Mouse (Mus musculus) MEL (cell line): ENCODE data around the gene Bach2. TPM values are rescaled to one million over a fixed set of nuclear protein-coding genes. Genes with fewer than 3 reads are reported as not detected.

Experiments used
- DNase-seq: peaks from one replicate; pipeline ENCODE4 v3.0.0; 2011; ENCODE audit warnings: low read depth, low spot score
- H3K27ac ChIP-seq: 2 replicates; pipeline ENCODE4 v1.5.1; 2012; ENCODE audit warnings: low read depth, mild to moderate bottlenecking, control low read depth, low read length, moderate library complexity; ENCODE audit not compliant: control insufficient read depth
- H3K27me3 ChIP-seq, 2 experiments: fragments of 150-350 bp in 1 of 2; sonication (generic) in 1 of 2; 2 replicates each; pipeline ENCODE4 v1.6.1; 2012; ENCODE audit warnings: low read length in 2 of 2, mild to moderate bottlenecking in 2 of 2, improper control_type of control experiment in 1 of 2, moderate library complexity in 1 of 2; ENCODE audit not compliant: insufficient read depth in 2 of 2, control insufficient read depth in 1 of 2
- H3K36me3 ChIP-seq, 2 experiments: 2 replicates each; pipeline ENCODE4 v1.6.1; 2012 to 2014; ENCODE audit warnings: low read length in 2 of 2, improper control_type of control experiment in 1 of 2, inconsistent platforms in 1 of 2, mild to moderate bottlenecking in 1 of 2; ENCODE audit not compliant: insufficient read depth in 2 of 2, control insufficient read depth in 1 of 2
- H3K4me1 ChIP-seq, 2 experiments: fragments of 150-350 bp in 1 of 2; sonication (generic) in 1 of 2; 2 replicates each; pipeline ENCODE4 v1.6.1; 2012; ENCODE audit warnings: low read length in 2 of 2, improper control_type of control experiment in 1 of 2, mild to moderate bottlenecking in 1 of 2; ENCODE audit not compliant: insufficient read depth in 2 of 2, control insufficient read depth in 1 of 2
- H3K4me3 ChIP-seq, 2 experiments: fragments of 150-350 bp in 1 of 2; sonication (generic) in 1 of 2; 2 replicates each; pipeline ENCODE4 v1.5.1; 2012; ENCODE audit warnings: low read depth in 2 of 2, low read length in 2 of 2, mild to moderate bottlenecking in 2 of 2, moderate library complexity in 2 of 2, control low read depth in 1 of 2, improper control_type of control experiment in 1 of 2; ENCODE audit not compliant: control insufficient read depth in 1 of 2, insufficient read depth in 1 of 2
- H3K79me2 ChIP-seq: 2 replicates; pipeline ENCODE4 v1.6.1; 2012; ENCODE audit warnings: mild to moderate bottlenecking, low read length, moderate library complexity; ENCODE audit not compliant: control insufficient read depth, poor library complexity, insufficient read depth
- H3K9ac ChIP-seq: 2 replicates; pipeline ENCODE4 v1.6.1; 2012; ENCODE audit warnings: low read depth, mild to moderate bottlenecking, control low read depth, low read length, moderate library complexity; ENCODE audit not compliant: control insufficient read depth, poor library complexity, severe bottlenecking
- H3K9me3 ChIP-seq: fragments of 150-350 bp; sonication (generic); replicated peaks from 2 replicates; pipeline ENCODE4 v1.6.1; 2012; ENCODE audit warnings: mild to moderate bottlenecking, low read length, improper control_type of control experiment, moderate library complexity; ENCODE audit not compliant: insufficient read depth
- BHLHE40 ChIP-seq: IDR thresholded peaks from 2 replicates; pipeline ENCODE4 v1.6.1; 2012; ENCODE audit warnings: low read depth, mild to moderate bottlenecking, inconsistent platforms, low read length, improper control_type of control experiment, borderline replicate concordance
- CTCF ChIP-seq, 3 experiments: IDR thresholded peaks in 2 of 3; conservative IDR thresholded peaks in 1 of 3; 2 replicates each; pipeline ENCODE4 v1.5.1; 2011 to 2012; ENCODE audit warnings: low read length in 3 of 3, low read depth in 2 of 3, mild to moderate bottlenecking in 2 of 3, improper control_type of control experiment in 1 of 3, inconsistent platforms in 1 of 3, mixed read lengths in 1 of 3, moderate library complexity in 1 of 3; ENCODE audit not compliant: control insufficient read depth in 1 of 3, insufficient read depth in 1 of 3, poor library complexity in 1 of 3, severe bottlenecking in 1 of 3
- E2F4 ChIP-seq: IDR thresholded peaks from 2 replicates; pipeline ENCODE4 v1.6.1; 2011; ENCODE audit warnings: low read depth, low read length, improper control_type of control experiment, borderline replicate concordance
- KAT2A ChIP-seq: conservative IDR thresholded peaks from 2 replicates; pipeline ENCODE4 v1.6.1; 2012; ENCODE audit warnings: low read depth, low read length, improper control_type of control experiment, inconsistent platforms
- MAFK ChIP-seq: IDR thresholded peaks from 2 replicates; pipeline ENCODE4 v1.6.1; 2011; ENCODE audit warnings: low read depth, mild to moderate bottlenecking, low read length, improper control_type of control experiment, borderline replicate concordance
- MAX ChIP-seq: IDR thresholded peaks from 2 replicates; pipeline ENCODE4 v1.6.1; 2011; ENCODE audit warnings: low read length, improper control_type of control experiment
- MAZ ChIP-seq: IDR thresholded peaks from 2 replicates; pipeline ENCODE4 v1.6.1; 2012; ENCODE audit warnings: low read depth, mild to moderate bottlenecking, inconsistent platforms, low read length, improper control_type of control experiment
- MYC ChIP-seq: IDR thresholded peaks from 2 replicates; pipeline ENCODE4 v1.6.1; 2011; ENCODE audit warnings: low read depth, mild to moderate bottlenecking, low read length, improper control_type of control experiment, moderate library complexity
- NELFE ChIP-seq: IDR thresholded peaks from 2 replicates; pipeline ENCODE4 v1.6.1; 2011; ENCODE audit warnings: low read depth, low read length, improper control_type of control experiment
- POLR2A ChIP-seq, 2 experiments: IDR thresholded peaks; 2 replicates each; pipeline ENCODE4 v1.6.1; 2011 to 2012; ENCODE audit warnings: low read length in 2 of 2, mild to moderate bottlenecking in 2 of 2, control low read depth in 1 of 2, improper control_type of control experiment in 1 of 2, low read depth in 1 of 2, moderate library complexity in 1 of 2; ENCODE audit not compliant: control insufficient read depth in 1 of 2, insufficient read depth in 1 of 2, poor library complexity in 1 of 2
- TBP ChIP-seq: IDR thresholded peaks from 2 replicates; pipeline ENCODE4 v1.8.0; 2011; ENCODE audit warnings: low read depth, low read length, improper control_type of control experiment
- UBTF ChIP-seq: IDR thresholded peaks from 2 replicates; pipeline ENCODE4 v1.6.1; 2012; ENCODE audit warnings: low read depth, mild to moderate bottlenecking, inconsistent platforms, low read length, improper control_type of control experiment, moderate library complexity, borderline replicate concordance; ENCODE audit not compliant: insufficient read depth
- ZC3H11A ChIP-seq: IDR thresholded peaks from 2 replicates; pipeline ENCODE4 v1.6.1; 2012; ENCODE audit warnings: low read depth, mild to moderate bottlenecking, inconsistent platforms, low read length, improper control_type of control experiment
- ZMIZ1 ChIP-seq: IDR thresholded peaks from 2 replicates; pipeline ENCODE4 v1.6.1; 2012; ENCODE audit warnings: low read depth, mild to moderate bottlenecking, inconsistent platforms, low read length, improper control_type of control experiment, moderate library complexity
- polyA plus RNA-seq, 2 experiments: library from polyadenylated mRNA; stranded (reverse) in 1 of 2; unstranded in 1 of 2; fragments of >175 nt in 1 of 2; fragments of >200 nt in 1 of 2; gene quantifications; 2 replicates each; pipeline versions ENCODE4 v1.2.1 to v1.2.4; 2012; ENCODE audit warnings: low replicate concordance in 2 of 2, low read depth in 1 of 2; ENCODE audit not compliant: insufficient read length in 2 of 2, insufficient read depth in 1 of 2, missing spikeins in 1 of 2
- total RNA-seq: library from RNA; depleted of rRNA; stranded (reverse); fragments of 300-350 nt; gene quantifications from 2 replicates; pipeline ENCODE4 v1.2.3, GENCODE M21; 2012

The Bach2 gene
- total and polyA plus RNA-seq, 3 experiments = 0.04 TPM; not detected in 2

DNA sequence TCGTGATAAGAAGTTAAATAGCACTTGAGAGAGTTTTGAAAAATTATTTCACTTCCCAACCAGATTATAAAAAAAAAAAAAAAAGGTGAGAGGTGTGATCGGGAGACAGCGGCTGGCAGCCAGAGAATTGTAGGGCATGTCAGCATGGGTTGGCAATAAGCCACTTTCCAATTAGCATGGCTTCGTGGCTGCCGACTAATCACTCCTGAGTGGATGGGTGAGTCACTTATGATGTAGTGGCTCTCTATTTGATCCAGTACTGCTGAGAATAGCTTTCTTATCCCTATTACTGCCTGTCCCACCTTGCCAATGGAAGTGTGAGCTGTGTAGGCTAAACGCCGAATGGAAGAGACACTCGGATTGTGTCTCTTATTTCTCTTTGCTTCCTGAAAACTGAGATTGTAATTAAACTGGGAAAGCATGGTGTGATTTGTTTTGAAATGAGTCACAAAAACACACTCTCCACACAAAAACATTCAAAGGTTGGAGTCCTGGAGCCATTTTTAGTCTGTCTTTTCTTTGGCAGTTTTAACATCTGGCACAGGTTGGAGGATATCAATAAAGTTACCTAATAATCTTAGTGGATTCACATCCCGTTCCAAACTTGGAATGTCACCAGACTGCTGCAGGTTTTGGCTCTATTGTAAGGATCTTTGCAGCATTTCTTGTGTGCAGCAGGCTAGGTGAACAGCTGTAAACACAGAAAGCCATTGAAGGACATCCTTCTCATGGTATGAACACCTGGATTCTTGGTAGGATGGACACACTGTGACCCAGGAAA lies 271.4 kb downstream of the Bach2 start (continued):
- no peak for TF ChIP-seq UBTF

DNA sequence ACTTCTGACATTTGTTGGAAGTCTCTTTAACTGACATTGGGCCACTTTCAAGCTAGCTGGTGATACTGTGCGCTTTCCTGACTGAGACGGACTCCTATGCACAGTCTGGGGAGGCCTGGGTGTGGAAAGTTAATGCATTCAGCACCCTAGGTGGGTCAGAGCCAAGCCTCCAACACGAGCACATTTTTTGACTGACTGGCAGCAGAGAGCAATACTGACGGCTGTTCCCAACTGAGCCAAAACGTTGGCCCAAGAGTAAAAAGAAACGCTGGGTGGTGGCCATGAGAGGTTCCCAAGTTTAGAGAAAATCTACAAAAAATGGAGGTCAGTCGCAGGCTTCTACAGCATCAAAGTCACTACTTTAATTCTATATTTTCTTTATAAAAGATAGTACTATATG lies 272.3 kb downstream of the Bach2 start:
- TF ChIP-seq KAT2A (no peak), MAX (no peak), CTCF (IDR thresholded peaks at IDR 0.05 in 2 of 3, conservative IDR thresholded peaks at IDR 0.05 in 1 of 3; ENCODE audit: control insufficient read depth in 1 of 3, insufficient read depth in 1 of 3, low read depth in 2 of 3, low read length in 3 of 3, poor library complexity in 1 of 3, severe bottlenecking in 1 of 3) (no peak), POLR2A (IDR thresholded peaks at IDR 0.05; ENCODE audit: control insufficient read depth in 1 of 2, insufficient read depth in 1 of 2, low read depth in 1 of 2, low read length in 2 of 2, poor library complexity in 1 of 2) (no peak), MYC (no peak), ZMIZ1 (no peak), E2F4 (no peak), TBP (no peak), MAZ (no peak), UBTF (no peak), MAFK (no peak), ZC3H11A (no peak)
- Histone ChIP-seq H3K36me3 (no peaks in the 10 kb centered on the region), H3K9ac (no peak overlapping the region), H3K4me3 (no peak overlapping the region), H3K9me3 (no peaks in the 10 kb centered on the region), H3K79me2 (no peaks in the 10 kb centered on the region), H3K27me3 (peaks cover 3 to 4% of the 10 kb centered on the region in 2 experiments; a peak in 3 of 4 replicates), H3K27ac (no peak overlapping the region), H3K4me1 (no peaks in the 10 kb centered on the region)
- DNase-seq = no peak

DNA sequence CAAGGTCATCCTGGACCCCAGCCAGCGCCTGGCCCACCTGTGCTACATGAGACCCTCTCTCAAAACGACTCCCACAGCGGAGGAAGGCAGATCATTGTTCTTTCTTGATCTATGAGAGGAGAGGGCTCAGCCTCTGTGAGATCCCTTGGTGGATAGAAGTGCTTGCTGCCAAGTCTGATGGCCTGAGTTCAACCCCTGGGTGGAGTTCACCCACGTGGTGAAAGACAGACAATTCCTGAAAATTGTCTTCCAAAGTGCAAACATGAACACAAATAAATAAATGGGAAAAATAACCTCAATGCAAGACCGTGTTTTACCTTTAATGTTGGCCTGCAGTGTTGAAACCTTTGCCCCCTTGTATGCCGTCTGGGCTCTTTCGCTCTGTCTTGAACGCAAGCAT lies 277.5 kb downstream of the Bach2 start:
- no peak for DNase-seq
- no peaks in the 10 kb centered on the region for H3K36me3 ChIP-seq
- no peaks in the 10 kb centered on the region for H3K79me2 ChIP-seq
- no peak for TF ChIP-seq NELFE
- no peak for TF ChIP-seq MAZ
- TF ChIP-seq BHLHE40 = no peak
- no peaks in the 10 kb centered on the region for H3K9me3 ChIP-seq
- H3K9ac ChIP-seq = no peak overlapping the region
- peaks cover 2 to 3% of the 10 kb centered on the region in 2 experiments; a peak in 3 of 4 replicates for H3K27me3 ChIP-seq
- no peaks in the 10 kb centered on the region for H3K4me1 ChIP-seq
- H3K27ac ChIP-seq = no peak overlapping the region
- H3K4me3 ChIP-seq = no peak overlapping the region
